Mouse (Mus musculus) heart, embryonic 13.5 days (tissue): Measurements from ENCODE around the gene Prrg2. TPM values are rescaled to one million over a fixed set of nuclear protein-coding genes. Genes with fewer than 3 reads are reported as not detected.

Source experiments
- ATAC-seq: fragments of 200-750 bp; cut with Nextera tagmentation; 2 replicates; pipeline ENCODE4 v1.8.0; 2017; ENCODE audit warnings: moderate TSS enrichment; ENCODE audit not compliant: insufficient number of reproducible peaks, low FRiP score, low TSS enrichment; ENCODE audit errors: extremely low read depth
- H3K27ac ChIP-seq: fragments of 300-500 bp; sonication (generic); replicated peaks from 2 replicates; pipeline ENCODE4 v1.5.1; 2015; ENCODE audit warnings: moderate library complexity, mild to moderate bottlenecking, inconsistent platforms
- H3K27me3 ChIP-seq: fragments of 300-500 bp; sonication (generic); replicated peaks from 2 replicates; pipeline ENCODE4 v1.6.1; 2015; ENCODE audit warnings: mild to moderate bottlenecking, inconsistent platforms
- H3K36me3 ChIP-seq: fragments of 300-500 bp; sonication (generic); 2 replicates; pipeline ENCODE4 v1.6.1; 2015; ENCODE audit warnings: mild to moderate bottlenecking, inconsistent platforms
- H3K4me1 ChIP-seq: fragments of 300-500 bp; sonication (generic); 2 replicates; pipeline ENCODE4 v1.6.1; 2015; ENCODE audit warnings: inconsistent platforms
- H3K4me2 ChIP-seq: fragments of 300-500 bp; sonication (generic); 2 replicates; pipeline ENCODE4 v1.6.1; 2015; ENCODE audit warnings: inconsistent platforms, mild to moderate bottlenecking, moderate library complexity
- H3K4me3 ChIP-seq: fragments of 300-500 bp; sonication (generic); 2 replicates; pipeline ENCODE4 v1.5.1; 2015; ENCODE audit warnings: moderate library complexity, mild to moderate bottlenecking, inconsistent platforms
- H3K9ac ChIP-seq: fragments of 300-500 bp; sonication (generic); 2 replicates; pipeline ENCODE4 v1.6.1; 2015; ENCODE audit warnings: inconsistent platforms, mild to moderate bottlenecking, moderate library complexity
- H3K9me3 ChIP-seq: fragments of 300-500 bp; sonication (generic); 2 replicates; pipeline ENCODE4 v1.6.1; 2016; ENCODE audit warnings: inconsistent platforms
- WGBS: fragments of 180-500 bp; shearing (Covaris S2); methylation state at CpG from one replicate; pipeline ENCODE4 v1.1.7; 2015; ENCODE audit warnings: mixed read lengths; 5-methylcytosine and 5-hydroxymethylcytosine counted together
- polyA plus RNA-seq: library from polyadenylated mRNA; unstranded; fragments of >200 nt; fragmentation: Nextera tagmentation; extraction: Ambion mirVana; gene quantifications from 2 replicates; pipeline ENCODE4 v1.2.1, GENCODE M21; 2015

Gene Prrg2
- polyA plus RNA-seq, 1 experiment from 2014 or later, result 12.5 TPM

DNA sequence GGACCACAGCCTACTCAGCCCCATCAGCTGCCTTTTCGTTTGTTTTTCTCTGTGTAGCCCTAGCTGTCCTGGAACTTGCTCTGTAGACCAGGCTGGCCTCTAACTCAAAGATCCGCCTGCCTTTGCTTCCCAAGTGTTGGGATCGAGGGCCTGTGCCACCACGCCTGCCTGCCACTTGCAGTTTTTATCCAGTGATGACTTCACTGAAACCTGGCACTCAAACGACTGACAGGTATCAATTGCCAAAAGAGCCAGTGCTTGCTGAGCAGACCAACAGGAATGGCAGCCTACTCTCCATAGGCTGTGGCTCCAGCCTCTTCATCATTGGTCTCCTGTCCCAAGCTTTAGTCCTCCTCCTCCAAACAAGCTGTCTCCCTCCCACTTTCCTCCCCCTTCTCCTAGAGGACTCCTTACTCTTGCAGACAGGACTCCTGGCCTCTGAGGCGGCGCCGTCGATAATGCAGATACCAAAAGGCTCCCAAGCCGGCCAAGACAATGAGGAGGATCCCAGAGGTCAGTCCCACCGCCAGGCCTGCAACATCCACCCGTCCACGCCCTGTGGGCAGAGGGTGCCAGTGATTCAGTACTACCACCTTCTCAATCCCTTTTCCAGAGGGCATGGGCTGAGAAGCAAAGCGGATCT is 6.0 kb downstream of the Prrg2 start:
- H3K9ac ChIP-seq, result peak overlapping the region; percentile 11; the same call in 1 of the 2 replicates
- ATAC-seq, result no peak

DNA sequence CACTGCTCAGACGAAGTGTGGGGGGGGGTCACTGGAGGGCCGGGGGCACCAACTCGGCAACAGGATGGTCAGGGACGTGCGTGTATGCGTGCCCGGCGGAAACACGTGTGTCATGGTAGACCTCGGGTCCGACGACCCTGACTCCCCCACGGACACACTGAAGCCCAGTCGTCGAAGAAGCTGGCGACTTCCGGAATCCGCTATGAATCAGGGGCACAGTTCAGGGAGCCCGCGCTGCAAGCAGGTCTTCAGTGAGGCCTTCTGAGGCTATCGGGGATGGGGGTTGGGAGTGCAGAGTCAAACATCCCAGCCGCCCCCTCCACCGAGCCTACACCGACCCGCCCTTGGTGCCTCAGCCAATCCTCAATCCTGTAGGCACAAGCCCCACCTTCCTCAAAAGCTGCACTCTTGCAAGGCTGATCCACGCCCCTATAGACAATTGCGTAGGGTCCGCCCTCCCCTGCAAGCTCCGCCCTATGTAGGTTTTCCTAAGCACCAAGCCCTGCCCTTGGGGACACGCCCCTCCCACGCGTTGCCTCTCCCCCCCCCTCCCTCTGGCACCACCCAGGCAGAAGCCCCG is 8.5 kb downstream of the Prrg2 start:
- Histone ChIP-seq H3K9ac (peak overlapping the region; percentile 98), H3K4me2 (peak overlapping the region; percentile 98), H3K4me1 (peaks cover 30% of the 10 kb centered on the region), H3K36me3 (peaks cover 22% of the 10 kb centered on the region), H3K27me3 (no peaks in the 10 kb centered on the region), H3K4me3 (peak overlapping the region; percentile 80), H3K9me3 (no peaks in the 10 kb centered on the region), H3K27ac (peak overlapping the region; percentile 99)
- under 1% methylated on average over 33 of the region's 33 CpGs for WGBS
- ATAC-seq, result peak; percentile 93

More for the DNA sequence above, 6.0 kb downstream of the Prrg2 start:
- no peaks in the 10 kb centered on the region for H3K27me3 ChIP-seq
- WGBS, result 54% methylated on average over 14 of the region's 14 CpGs
- no peaks in the 10 kb centered on the region for H3K9me3 ChIP-seq
- no peak overlapping the region for H3K27ac ChIP-seq
- H3K4me2 ChIP-seq, result no peak overlapping the region
- no peaks in the 10 kb centered on the region; the same call in 1 of the 2 replicates for H3K36me3 ChIP-seq
- H3K4me1 ChIP-seq, result peaks cover 22% of the 10 kb centered on the region
- no peak overlapping the region for H3K4me3 ChIP-seq

DNA sequence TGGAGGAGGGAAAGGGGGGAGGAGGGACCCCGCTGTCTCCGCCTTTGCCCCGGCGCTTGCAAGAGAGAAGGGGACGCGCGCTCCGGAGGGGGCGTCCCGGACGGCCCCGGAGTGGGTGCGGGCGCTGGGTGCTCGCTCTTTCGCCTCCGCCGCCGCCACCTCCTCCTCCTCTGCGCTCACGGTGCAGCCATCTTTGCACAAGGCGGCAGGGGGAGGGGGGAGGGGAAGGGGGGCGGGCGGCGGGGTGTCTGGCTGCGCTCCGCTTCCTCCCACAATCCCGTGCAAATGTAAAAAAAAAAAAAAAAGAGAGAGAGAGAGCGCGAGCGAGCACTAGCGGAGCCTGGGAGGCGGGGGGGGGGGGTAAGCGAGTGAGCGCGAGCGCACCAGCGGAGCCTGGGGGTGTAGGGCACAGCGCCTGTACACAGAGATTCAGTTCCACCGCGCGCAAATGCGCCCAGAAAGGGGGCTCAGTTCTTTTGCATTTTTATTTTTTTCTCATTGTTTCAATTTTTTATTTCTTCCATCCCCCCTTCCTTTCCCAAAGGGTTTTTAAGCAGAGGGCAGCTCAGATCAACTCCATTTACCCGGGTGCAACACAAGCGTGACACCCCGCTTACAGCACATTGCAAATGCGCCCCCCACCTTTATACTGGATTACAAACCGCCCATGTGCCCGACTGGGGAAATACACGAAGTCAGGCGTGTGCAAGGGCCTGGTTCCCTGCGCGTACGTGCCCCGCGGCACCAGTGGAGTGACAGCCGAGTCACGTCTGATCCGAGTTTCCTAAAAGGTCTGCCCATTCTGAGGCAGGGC is 9.2 kb downstream of the Prrg2 start:
- Histone ChIP-seq H3K9ac (peak overlapping the region; percentile 98), H3K27ac (peak overlapping the region; percentile 99), H3K27me3 (no peaks in the 10 kb centered on the region), H3K4me2 (peak overlapping the region; percentile 98), H3K36me3 (peaks cover 29% of the 10 kb centered on the region), H3K4me3 (peak overlapping the region; percentile 80), H3K9me3 (no peaks in the 10 kb centered on the region), H3K4me1 (peaks cover 30% of the 10 kb centered on the region)
- WGBS, result under 1% methylated on average over 29 of the region's 59 CpGs
- ATAC-seq, result peak; percentile 23; the same call in 1 of the 2 replicates

DNA sequence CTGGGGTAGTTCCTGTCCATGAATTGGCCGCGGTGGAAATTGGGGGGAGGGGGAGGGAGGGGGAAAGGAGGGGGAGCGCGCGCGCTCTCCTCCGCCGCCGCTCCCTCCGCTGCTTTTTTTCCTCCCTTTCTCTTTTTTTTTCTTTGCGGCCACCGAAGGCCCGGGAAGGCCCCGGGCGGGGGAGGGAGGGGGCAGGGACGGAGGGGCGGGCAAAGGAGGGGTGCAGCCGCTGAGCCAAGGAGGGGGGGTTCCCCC is 9.7 kb downstream of the Prrg2 start, which contains the start of gene Prr12:
Prr12 (minus strand) TSS at position 20 of the 255 bp plus-strand sequence.
- H3K4me2 ChIP-seq, result peak within 1 kb of the TSS; percentile 98
- ATAC-seq, result no peak
- 0% methylated on average over 6 of the region's 18 CpGs for WGBS

DNA sequence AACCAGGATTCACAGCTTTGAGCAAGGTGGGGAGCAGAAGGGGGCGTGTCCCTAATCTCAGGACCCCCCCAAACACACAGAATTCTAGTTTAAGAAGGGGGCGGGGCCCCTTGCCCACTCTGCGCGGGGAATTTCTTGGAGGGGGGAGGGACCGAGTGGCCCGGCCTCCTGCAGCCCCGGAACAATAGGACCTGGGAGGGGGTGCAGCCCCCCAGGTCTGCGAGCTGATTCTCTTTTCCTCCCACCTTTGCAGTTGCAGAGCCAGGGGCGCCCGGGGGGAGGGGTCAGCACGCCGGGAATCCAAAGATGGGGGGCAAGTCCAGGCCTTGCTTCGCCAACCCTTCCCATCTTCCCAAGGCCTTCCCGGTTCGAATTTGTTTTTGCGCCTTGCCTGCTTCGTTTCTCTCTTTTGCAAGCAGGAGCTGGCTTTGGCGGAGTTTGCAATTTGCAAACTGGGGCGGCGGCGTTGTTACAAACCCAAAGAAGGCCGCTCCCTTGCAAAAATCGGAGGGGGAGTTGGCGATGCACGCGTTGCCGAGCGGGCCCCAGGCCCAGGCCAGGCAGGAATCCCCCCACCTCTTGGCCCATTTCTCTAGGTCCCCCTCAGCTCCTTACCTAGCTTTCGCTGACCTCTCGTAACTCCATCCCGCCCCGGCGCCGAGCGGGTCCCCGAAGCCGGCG is 10.2 kb downstream of the Prrg2 start:
- H3K4me3 ChIP-seq, result peak overlapping the region; percentile 80
- no peak for ATAC-seq
- H3K4me2 ChIP-seq, result peak overlapping the region; percentile 98
- H3K9me3 ChIP-seq, result no peaks in the 10 kb centered on the region
- peak overlapping the region; percentile 98 for H3K9ac ChIP-seq
- H3K27ac ChIP-seq, result peak overlapping the region; percentile 99
- WGBS, result under 1% methylated on average over 38 of the region's 38 CpGs
- peaks cover 39% of the 10 kb centered on the region for H3K36me3 ChIP-seq
- H3K4me1 ChIP-seq, result peaks cover 30% of the 10 kb centered on the region
- no peaks in the 10 kb centered on the region for H3K27me3 ChIP-seq

More for the DNA sequence above, 9.7 kb downstream of the Prrg2 start, which contains the start of gene Prr12:
- peaks cover 35% of the 10 kb centered on the region for H3K36me3 ChIP-seq
- H3K4me1 ChIP-seq, result peaks cover 30% of the 10 kb centered on the region
- no peaks in the 10 kb centered on the region for H3K27me3 ChIP-seq
- peak within 1 kb of the TSS; percentile 98 for H3K9ac ChIP-seq
- peak within 1 kb of the TSS; percentile 80 for H3K4me3 ChIP-seq
- no peaks in the 10 kb centered on the region for H3K9me3 ChIP-seq
- H3K27ac ChIP-seq, result peak within 1 kb of the TSS; percentile 99

DNA sequence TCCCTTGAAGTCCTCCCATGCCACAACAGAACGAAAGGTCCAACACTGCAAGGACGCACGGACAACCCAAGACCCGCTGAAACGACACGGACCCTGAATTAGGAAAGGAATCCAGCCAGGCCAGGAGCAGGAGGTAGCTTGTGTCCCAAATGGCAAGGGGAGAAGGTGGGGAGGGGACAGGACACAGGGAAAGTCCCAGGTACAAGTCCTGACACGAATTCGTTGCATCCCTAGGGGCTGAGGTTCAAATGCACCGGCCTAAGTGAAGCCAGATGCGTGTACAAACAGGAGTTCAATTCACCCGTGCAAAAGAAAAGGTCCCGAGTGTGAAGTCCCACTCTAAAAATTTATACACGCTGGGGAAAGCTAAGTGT is 10.9 kb downstream of the Prrg2 start:
- Histone ChIP-seq H3K9ac (peak overlapping the region; percentile 98), H3K4me2 (peak overlapping the region; percentile 98), H3K4me1 (peaks cover 30% of the 10 kb centered on the region), H3K4me3 (peak overlapping the region; percentile 80), H3K27me3 (no peaks in the 10 kb centered on the region), H3K36me3 (peaks cover 47% of the 10 kb centered on the region), H3K9me3 (no peaks in the 10 kb centered on the region), H3K27ac (peak overlapping the region; percentile 99)
- 2% methylated on average over 13 of the region's 13 CpGs for whole genome bisulfite sequencing
- ATAC-seq, result no peak

DNA sequence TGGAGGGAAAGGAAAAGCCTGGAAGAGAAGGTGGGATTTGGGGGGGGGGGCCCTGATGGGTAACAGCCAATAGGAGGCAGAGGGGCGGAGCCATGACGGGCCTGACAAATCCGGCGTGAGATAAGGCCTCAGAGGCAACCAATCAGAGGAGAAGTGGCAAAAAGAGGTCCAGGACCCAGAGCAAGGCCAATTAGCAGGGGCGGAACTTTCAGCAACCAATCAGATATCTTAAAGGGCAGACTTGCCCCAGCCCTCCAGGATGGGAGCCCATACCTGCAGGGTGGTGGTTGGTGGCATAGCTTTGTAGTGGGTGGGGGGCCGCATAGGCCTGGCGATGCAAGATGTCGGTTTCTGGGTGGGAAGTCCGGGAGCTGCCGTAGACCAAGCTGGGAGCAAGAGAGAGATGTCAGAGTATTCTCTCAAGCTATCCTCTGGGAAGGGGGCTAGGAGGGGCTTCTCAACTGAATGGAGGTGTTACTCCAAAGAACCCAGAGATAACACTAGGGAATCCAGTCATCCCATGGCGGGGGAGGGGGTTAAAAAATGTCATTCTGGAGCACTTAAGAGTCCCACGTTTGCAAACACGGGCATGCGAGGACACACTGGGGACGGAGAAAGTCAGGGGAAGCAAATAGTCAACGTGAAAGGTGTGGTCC is 11.4 kb downstream of the Prrg2 start:
- Histone ChIP-seq H3K27ac (peak overlapping the region; percentile 99), H3K36me3 (peaks cover 52% of the 10 kb centered on the region), H3K9me3 (no peaks in the 10 kb centered on the region), H3K9ac (peak overlapping the region; percentile 98), H3K27me3 (no peaks in the 10 kb centered on the region), H3K4me1 (peaks cover 30% of the 10 kb centered on the region), H3K4me3 (peak overlapping the region; percentile 80), H3K4me2 (peak overlapping the region; percentile 98)
- WGBS, result 5% methylated on average over 16 of the region's 16 CpGs
- peak; percentile 9; the same call in 1 of the 2 replicates for ATAC-seq

DNA sequence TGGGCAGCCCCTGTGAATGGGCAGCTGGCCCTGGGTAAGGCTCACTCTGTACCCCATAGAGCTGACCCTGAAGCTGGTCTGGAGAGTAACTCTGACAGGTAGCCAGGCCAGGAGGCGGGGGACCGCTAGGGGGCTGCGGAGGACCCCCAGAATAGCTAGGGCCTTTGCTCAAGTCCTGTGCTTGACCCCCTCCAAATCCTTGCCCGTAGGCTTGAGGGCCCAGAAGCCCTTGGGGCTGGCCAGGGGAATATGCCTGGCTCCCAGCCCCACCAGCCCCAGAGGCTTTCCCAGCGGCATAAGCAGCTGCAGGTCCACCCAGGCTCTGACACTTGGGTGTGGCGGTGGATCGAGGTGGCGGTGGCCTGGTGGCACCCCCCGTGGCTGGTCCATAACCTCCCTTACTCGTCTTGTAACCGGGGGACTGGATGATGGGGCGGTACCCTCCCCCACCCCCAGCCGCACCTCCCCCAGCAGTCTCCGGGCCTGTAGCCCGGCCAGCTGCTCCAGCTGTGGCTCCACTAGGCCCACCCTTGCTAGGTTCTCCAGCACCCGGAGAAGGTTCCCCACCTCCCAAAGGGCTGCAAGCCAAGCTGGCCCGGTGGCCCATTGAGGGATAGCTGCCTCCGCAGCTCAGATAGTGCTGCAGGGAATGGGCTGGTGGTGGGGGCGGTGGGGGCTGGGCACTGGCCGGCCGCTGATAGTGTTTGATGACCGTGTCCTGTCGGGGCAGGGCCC is 13.4 kb downstream of the Prrg2 start:
- H3K9me3 ChIP-seq, result no peaks in the 10 kb centered on the region
- no peak overlapping the region for H3K4me2 ChIP-seq
- 93% methylated on average over 23 of the region's 23 CpGs for WGBS
- H3K36me3 ChIP-seq, result peaks cover 72% of the 10 kb centered on the region
- no peak overlapping the region for H3K27ac ChIP-seq
- no peak overlapping the region for H3K4me3 ChIP-seq
- H3K4me1 ChIP-seq, result peaks cover 27% of the 10 kb centered on the region
- H3K27me3 ChIP-seq, result no peaks in the 10 kb centered on the region
- ATAC-seq, result no peak
- no peak overlapping the region for H3K9ac ChIP-seq

DNA sequence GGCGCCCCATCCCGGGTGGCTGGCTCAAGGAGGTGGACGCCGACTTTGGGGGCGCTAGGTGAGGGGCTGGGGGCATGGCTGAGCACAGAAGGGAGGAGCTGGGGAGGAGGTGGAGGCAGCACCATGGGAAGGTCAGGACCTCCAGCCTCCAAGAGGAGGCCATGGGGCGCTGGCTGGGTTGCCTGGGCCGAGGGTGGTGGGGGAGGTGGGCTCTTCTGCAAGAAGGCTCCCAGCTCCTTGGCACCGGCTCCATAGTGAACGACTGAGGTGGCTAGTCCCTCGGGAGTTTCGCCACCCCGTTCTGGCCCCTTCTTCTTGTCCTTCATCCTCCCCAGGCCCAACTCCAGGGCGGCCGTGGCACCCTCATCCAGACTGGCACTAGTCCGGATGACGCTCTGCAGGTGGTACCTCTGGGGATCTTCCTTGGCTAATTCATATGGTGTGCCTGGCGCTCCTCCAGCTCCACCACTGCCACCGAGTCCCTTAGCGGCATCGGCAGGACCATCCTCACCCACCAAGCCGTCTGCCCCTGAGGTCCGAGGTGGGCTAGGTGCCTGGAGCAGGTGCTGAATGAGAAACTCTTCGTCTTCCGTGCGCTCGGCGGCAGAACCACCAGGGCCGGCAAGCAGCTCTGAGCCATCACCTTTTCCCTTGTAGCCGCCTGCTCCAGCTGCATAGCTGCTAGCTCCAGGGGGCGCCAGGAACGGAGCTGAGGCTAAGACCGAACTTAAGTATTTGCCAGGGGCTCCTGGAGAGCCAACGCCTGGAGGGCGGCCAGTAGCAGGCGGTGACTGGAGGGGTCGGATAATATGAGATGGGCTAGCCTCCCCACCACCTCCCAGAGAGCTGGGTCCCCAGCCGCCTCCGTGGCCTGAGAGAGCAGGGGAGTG is 14.2 kb downstream of the Prrg2 start:
- Histone ChIP-seq H3K9me3 (no peaks in the 10 kb centered on the region), H3K4me3 (no peak overlapping the region), H3K27ac (no peak overlapping the region), H3K27me3 (no peaks in the 10 kb centered on the region), H3K36me3 (peaks cover 80% of the 10 kb centered on the region), H3K4me1 (peaks cover 23% of the 10 kb centered on the region), H3K4me2 (no peak overlapping the region), H3K9ac (no peak overlapping the region)
- no peak for ATAC-seq
- 90% methylated on average over 38 of the region's 38 CpGs for WGBS

DNA sequence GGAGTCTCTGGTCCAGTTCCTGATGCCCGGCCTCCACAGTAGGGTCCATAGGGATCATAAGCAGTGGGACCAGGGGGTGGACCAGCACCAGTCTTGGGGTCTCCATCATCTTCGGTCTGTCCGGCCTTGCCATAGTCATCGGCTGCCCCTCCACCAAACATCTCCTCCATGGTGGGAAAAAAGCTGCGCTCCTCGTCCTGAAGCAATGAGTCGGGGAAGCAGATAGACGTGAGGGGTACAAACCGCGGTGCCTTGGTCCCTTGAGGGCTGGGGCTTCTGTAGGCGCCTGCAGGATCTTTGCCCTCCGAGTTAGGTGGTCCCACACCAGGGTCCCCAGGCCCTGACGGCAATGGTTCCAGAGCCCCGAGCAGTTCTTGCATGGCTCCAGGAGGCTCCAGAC is 15.0 kb downstream of the Prrg2 start:
- Histone ChIP-seq H3K9me3 (no peaks in the 10 kb centered on the region), H3K36me3 (peaks cover 88% of the 10 kb centered on the region), H3K4me2 (no peak overlapping the region), H3K9ac (no peak overlapping the region), H3K4me1 (peaks cover 23% of the 10 kb centered on the region), H3K27ac (no peak overlapping the region), H3K4me3 (no peak overlapping the region), H3K27me3 (no peaks in the 10 kb centered on the region)
- WGBS, result 91% methylated on average over 14 of the region's 14 CpGs
- no peak for ATAC-seq
